Comparison of ENCODE assay signal across 8 mouse cellular contexts in genomic region chr4:34881851-34882250, GRCm38 (mm10). TPM values are rescaled to one million over a fixed set of nuclear protein-coding genes. Genes with fewer than 3 reads are reported as not detected.
DNase-seq lines count a peak whose midpoint lies in the region; ATAC-seq and TF ChIP-seq lines count a peak whose summit lies in the region.

No protein-coding gene starts in this region.

- WGBS in kidney, embryonic 16.5 days, result 4% methylated on average over 4 of the region's 4 CpGs
- WGBS in hindbrain, embryonic 16.5 days, result 9% methylated on average over 4 of the region's 4 CpGs
- 5% methylated on average over 4 of the region's 4 CpGs for WGBS in midbrain, postnatal 0 days

- H3K36me3 ChIP-seq in kidney, embryonic 16.5 days (ENCODE audit: insufficient read depth, low read length), result no peaks in the 10 kb centered on the region; the same call in 1 of the 2 replicates
- no peaks in the 10 kb centered on the region for H3K36me3 ChIP-seq in hindbrain, embryonic 16.5 days (ENCODE audit: control insufficient read depth, insufficient read depth, low read length)
- no peaks in the 10 kb centered on the region for H3K36me3 ChIP-seq in midbrain, postnatal 0 days (ENCODE audit: insufficient read depth, low read length)

- peak overlapping the region; percentile 99 for H3K27ac ChIP-seq in kidney, embryonic 16.5 days (ENCODE audit: low read length)
- H3K27ac ChIP-seq in brown adipose tissue, adult 24 weeks (replicated peaks; ENCODE audit: low read depth, low read length), result no peak overlapping the region
- peak overlapping the region; percentile 99 for H3K27ac ChIP-seq in hindbrain, embryonic 16.5 days (ENCODE audit: low read depth, low read length)
- H3K27ac ChIP-seq in midbrain, postnatal 0 days (ENCODE audit: low read depth, low read length), result peak overlapping the region; percentile 96; the same call in 1 of the 2 replicates

- no peak for TF ChIP-seq CTCF in midbrain, postnatal 0 days (IDR thresholded peaks at IDR 0.05)

- no peak for DNase-seq in kidney, postnatal 10 days
- DNase-seq in midbrain, postnatal 0 days (ENCODE audit: low spot score), result no peak
- DNase-seq in layer of hippocampus, adult 9-11 months, result no peak
- no peak for DNase-seq in layer of hippocampus, adult 11-12 months (ENCODE audit: low spot score)
- DNase-seq in frontal cortex, postnatal 10 days (ENCODE audit: low spot score in 2 of 2), result no peak

- H3K9ac ChIP-seq in kidney, embryonic 16.5 days (replicated peaks; ENCODE audit: low read length), result peak overlapping the region; percentile 99
- H3K9ac ChIP-seq in hindbrain, embryonic 16.5 days (ENCODE audit: low read depth, low read length), result peak overlapping the region; percentile 99
- H3K9ac ChIP-seq in midbrain, postnatal 0 days (replicated peaks; ENCODE audit: low read length, poor library complexity, severe bottlenecking), result peak overlapping the region; percentile 96

- ATAC-seq in kidney, embryonic 16.5 days (ENCODE audit: low FRiP score, low TSS enrichment), result no peak
- ATAC-seq in hindbrain, embryonic 16.5 days, result no peak
- no peak for ATAC-seq in midbrain, postnatal 0 days (ENCODE audit: low FRiP score)

- peak overlapping the region; percentile 64 for H3K4me2 ChIP-seq in kidney, embryonic 16.5 days (replicated peaks; ENCODE audit: low read depth, low read length)
- peak overlapping the region; percentile 77 for H3K4me2 ChIP-seq in hindbrain, embryonic 16.5 days (ENCODE audit: low read length)
- peak overlapping the region; percentile 59 for H3K4me2 ChIP-seq in midbrain, postnatal 0 days (ENCODE audit: low read depth, low read length, poor library complexity, severe bottlenecking)

- peak overlapping the region; percentile 97 for H3K4me3 ChIP-seq in kidney, embryonic 16.5 days (ENCODE audit: low read length)
- H3K4me3 ChIP-seq in brown adipose tissue, adult 24 weeks (ENCODE audit: insufficient read depth, low read depth, low read length), result peak overlapping the region; percentile 93
- H3K4me3 ChIP-seq in hindbrain, embryonic 16.5 days (ENCODE audit: low read length), result peak overlapping the region; percentile 85
- H3K4me3 ChIP-seq in midbrain, postnatal 0 days (ENCODE audit: low read depth, low read length), result peak overlapping the region; percentile 99

- no peaks in the 10 kb centered on the region for H3K27me3 ChIP-seq in kidney, embryonic 16.5 days (ENCODE audit: insufficient read depth, low read length)
- no peaks in the 10 kb centered on the region for H3K27me3 ChIP-seq in hindbrain, embryonic 16.5 days (replicated peaks; ENCODE audit: control insufficient read depth, insufficient read depth, low read length)
- H3K27me3 ChIP-seq in midbrain, postnatal 0 days (ENCODE audit: insufficient read depth, low read length), result no peaks in the 10 kb centered on the region

- H3K9me3 ChIP-seq in kidney, embryonic 16.5 days (ENCODE audit: low read length), result 0 out of 2 replicates have a peak, but pooled peaks cover 6% of the 10 kb centered on the region
- H3K9me3 ChIP-seq in hindbrain, embryonic 16.5 days (ENCODE audit: control insufficient read depth, low read length), result no peaks in the 10 kb centered on the region
- no peaks in the 10 kb centered on the region for H3K9me3 ChIP-seq in midbrain, postnatal 0 days (ENCODE audit: low read length)

- peaks cover 26% of the 10 kb centered on the region for H3K4me1 ChIP-seq in kidney, embryonic 16.5 days (ENCODE audit: insufficient read depth, low read length)
- H3K4me1 ChIP-seq in brown adipose tissue, adult 24 weeks (ENCODE audit: control insufficient read depth, insufficient read depth, insufficient read length, low read length), result peaks cover 4% of the 10 kb centered on the region
- H3K4me1 ChIP-seq in hindbrain, embryonic 16.5 days (ENCODE audit: control insufficient read depth, insufficient read depth, low read depth, low read length), result peaks cover 21% of the 10 kb centered on the region
- H3K4me1 ChIP-seq in midbrain, postnatal 0 days (ENCODE audit: insufficient read depth, low read length), result peaks cover 12% of the 10 kb centered on the region

RNA-seq across cellular contexts. Expression of gene Zfp292, which starts 0.9 kb away (rescaled TPM):
- polyA plus RNA-seq in kidney, embryonic 16.5 days (2015; fragmentation: Nextera tagmentation; extraction: Ambion mirVana), result 17.0 and 19.3 TPM in 2 replicates
- 3.6 and 5.7 TPM in 2 replicates for polyA plus RNA-seq in brown adipose tissue, adult 24 weeks (2012; ENCODE audit: insufficient read depth, insufficient read length, missing spikeins)
- 19.1 and 21.3 TPM in 2 replicates for polyA plus RNA-seq in hindbrain, embryonic 16.5 days (2015; fragmentation: Nextera tagmentation; extraction: Ambion mirVana)
- total RNA-seq in midbrain, postnatal 0 days (2014; rRNA removed), result 36.5 and 42.4 TPM in 2 replicates
- polyA plus RNA-seq in midbrain, postnatal 0 days (2015; fragmentation: Nextera tagmentation; extraction: Ambion mirVana), result 15.9 and 18.9 TPM in 2 replicates

RNA-seq across cellular contexts. Expression of gene Cga, which starts 11.7 kb away (rescaled TPM):
- not detected in 2 replicates for polyA plus RNA-seq in kidney, embryonic 16.5 days (2015; fragmentation: Nextera tagmentation; extraction: Ambion mirVana)
- not detected in 2 replicates for polyA plus RNA-seq in brown adipose tissue, adult 24 weeks (2012; ENCODE audit: insufficient read depth, insufficient read length, missing spikeins)
- polyA plus RNA-seq in hindbrain, embryonic 16.5 days (2015; fragmentation: Nextera tagmentation; extraction: Ambion mirVana), result 0.48 TPM in 1 of 2 replicates, not detected in the other
- not detected in 2 replicates for total RNA-seq in midbrain, postnatal 0 days (2014; rRNA removed)
- polyA plus RNA-seq in midbrain, postnatal 0 days (2015; fragmentation: Nextera tagmentation; extraction: Ambion mirVana), result 0.26 TPM in 1 of 2 replicates, not detected in the other
